Mouse (Mus musculus) cerebellum, adult 9-11 months (tissue): ENCODE data around the gene 1700020D05Rik.
"Not testable (repeated sequence)": the region's sequence is repeated elsewhere in the genome, so short reads cannot be mapped to it uniquely, and the experiment has no call there.

Source experiments
- DNase-seq: peaks from one replicate; pipeline ENCODE4 v3.0.0; 2022

1700020D05Rik gene

DNA sequence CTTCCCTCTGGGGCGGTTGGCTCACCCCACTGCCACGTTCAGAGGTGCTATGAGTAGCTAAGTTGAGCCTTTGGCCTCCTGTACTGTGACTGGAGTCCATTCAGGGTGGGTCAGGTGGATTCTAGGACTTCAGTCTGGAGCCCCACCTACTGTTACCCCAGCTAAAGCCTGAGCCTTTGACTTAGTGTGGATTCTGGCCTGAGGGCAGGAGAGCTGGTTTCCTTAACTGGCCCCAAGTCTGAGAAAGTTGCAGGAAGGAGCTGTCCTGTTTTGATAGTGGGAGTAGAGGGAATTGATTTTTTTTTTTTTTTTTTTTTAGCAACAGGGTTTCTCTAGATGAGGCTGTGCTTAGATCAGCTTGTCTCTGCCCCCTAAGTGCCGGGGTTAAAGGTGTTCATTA lies 9.3 kb downstream of the 1700020D05Rik start:
- no peak for DNase-seq

DNA sequence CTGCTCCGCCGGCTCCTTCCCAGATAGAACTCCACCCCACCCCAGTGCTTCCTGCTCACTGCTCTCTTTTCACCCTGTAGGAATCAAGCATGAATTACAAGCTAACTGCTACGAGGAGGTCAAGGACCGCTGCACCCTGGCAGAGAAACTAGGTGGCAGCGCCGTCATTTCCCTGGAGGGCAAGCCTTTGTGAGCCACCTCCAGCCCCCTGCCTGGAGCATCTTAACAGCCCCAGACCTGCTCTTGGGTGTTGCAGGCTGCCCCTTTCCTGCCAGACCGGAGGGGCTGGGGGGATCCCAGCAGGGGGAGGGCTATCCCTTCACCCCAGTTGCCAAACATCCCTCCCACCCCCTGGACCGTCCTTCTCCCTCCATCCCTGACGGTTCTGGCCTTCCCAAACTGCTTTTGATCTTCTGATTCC lies 10.3 kb downstream of the 1700020D05Rik start:
- DNase-seq: peak; percentile 57

DNA sequence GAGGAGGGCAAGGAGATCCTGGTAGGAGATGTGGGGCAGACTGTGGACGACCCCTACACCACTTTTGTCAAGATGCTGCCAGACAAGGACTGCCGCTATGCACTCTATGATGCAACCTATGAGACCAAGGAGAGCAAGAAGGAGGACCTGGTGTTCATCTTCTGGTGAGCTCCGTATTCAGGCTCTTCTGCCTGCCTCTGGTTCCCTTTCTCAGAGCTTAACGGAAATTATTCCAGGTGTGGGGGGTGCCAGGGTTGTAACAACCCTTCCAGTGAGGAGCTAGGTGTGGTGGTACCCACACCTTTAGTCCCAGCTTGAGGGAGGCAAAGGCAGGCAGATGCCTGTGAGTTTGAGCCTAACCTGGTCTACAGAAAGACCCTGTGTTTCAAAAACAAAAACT lies 10.9 kb downstream of the 1700020D05Rik start:
- DNase-seq: peak; percentile 39

DNA sequence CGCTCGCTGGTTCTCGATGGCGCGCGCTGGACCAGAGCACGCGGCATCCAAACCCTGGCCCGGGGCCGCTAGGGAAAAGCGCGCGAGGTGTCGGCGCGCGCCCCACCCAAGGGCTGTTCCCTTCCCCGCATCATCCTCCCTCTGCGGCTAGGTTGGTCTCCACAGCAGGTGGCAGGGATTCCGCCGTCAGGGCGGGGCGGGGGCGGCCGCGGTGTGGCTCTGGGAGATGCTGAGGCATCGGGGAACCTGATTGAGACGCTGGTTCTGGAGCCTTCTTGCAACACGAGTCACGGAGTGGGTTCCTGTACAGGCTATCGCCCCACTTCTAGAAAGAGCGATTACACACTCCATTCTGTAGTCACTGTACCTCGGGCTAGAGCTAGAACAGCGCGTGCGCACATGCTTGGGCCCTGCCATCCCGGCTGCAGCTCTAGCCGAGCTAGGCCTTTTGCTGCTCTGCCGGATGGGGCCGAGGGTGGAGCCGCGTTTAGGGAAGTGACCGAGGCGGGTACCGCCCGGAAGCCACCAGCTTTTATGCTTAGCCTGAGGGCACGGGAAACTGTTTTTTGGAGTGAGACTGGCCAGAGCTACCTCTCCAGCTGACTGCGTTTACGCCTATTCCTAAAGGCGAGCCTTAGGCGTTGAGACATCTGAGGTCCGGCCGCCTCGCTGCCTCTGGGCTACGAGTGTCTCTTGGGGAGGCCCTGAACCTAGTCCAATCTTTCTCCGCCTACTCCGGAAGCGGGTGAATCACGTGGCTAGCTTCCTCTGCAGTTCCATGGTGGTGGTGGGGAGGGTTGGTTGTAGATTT lies 12.5 kb downstream of the 1700020D05Rik start:
- DNase-seq: no peak

DNA sequence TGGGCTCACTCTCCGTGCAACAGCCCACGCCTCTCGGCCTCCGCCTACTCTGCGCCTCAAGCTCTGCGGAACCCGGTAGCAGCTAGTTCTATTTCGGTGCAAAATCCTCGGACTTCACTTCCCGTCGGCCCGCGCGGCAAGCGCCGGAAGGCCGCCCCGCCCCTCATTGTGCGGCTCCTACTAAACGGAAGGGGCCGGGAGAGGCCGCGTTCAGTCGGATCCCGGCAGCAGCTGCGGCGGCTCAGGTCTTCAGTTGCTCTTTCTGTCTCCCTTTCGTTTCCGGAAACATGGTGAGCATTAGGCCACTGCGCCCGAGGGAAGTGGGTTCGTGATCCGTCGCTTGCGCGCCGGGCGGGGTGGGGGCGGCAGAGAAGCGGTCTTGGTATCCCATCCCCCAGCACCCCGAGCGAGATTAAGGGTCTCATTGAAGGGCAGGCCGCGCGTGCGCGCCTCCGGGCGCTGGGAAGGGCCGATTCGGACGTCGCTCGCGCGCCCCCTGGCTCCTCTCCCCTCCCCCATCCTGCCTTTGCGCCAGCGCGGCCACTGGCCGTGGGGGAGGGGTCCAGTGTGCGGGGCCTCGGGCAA lies 13.2 kb downstream of the 1700020D05Rik start, which contains the start of gene Cfl1:
TSS of gene Cfl1 (plus strand) at position 143 of the 585 bp plus-strand sequence.
- DNase-seq: no peak

DNA sequence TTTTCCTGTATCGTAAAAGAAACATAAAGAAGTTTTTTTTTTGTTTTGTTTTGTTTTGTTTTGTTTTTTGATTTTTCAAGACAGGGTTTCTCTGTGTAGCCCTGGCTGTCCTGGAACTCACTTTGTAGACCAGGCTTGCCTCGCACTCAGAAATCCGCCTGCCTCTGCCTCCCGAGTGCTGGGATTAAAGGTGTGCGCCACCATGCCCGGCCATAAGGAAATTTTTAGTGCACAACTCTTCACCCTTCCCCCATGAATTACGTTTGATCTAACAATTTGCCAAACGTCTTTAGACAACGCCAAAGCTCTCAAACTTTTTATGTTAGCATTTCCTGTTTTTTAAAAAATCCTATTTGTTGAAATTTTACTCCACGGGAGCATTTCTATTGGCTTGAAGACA lies 13.9 kb downstream of the 1700020D05Rik start:
- not testable (repeated sequence) for DNase-seq

DNA sequence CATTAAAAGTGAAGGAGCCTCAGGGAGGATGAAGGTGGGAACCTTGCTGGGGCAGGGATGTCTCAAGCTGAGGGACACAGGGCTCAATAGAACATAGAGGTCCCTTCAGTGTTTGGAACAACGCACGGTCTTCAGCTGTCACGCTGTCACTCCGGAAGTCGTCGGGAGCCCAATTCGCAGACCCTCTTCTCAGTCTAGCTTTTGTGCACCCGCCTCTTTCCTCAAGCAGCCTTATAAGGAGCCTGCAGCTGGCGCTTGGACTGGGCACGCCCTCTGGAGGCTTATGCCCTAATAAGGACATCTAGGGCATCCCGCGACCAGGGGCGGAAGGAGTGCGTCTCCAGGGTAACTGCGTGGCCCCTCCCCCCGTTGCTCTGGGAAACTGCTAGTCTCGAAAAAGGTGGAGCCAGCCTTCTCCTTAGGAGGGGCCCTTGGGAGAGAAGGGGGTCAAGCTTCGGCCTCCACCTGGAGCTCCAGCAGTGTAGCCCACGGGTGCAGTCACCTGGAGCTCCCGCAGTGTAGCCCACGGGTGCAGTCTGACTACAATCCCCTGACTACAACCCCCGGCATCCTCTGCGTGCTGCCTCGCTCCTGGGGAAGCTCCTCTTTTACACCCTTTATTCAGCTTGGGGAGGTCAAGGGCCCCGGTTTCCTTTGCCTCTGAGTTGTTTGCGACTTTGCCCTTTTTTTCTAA lies 14.6 kb downstream of the 1700020D05Rik start:
- DNase-seq: no peak

DNA sequence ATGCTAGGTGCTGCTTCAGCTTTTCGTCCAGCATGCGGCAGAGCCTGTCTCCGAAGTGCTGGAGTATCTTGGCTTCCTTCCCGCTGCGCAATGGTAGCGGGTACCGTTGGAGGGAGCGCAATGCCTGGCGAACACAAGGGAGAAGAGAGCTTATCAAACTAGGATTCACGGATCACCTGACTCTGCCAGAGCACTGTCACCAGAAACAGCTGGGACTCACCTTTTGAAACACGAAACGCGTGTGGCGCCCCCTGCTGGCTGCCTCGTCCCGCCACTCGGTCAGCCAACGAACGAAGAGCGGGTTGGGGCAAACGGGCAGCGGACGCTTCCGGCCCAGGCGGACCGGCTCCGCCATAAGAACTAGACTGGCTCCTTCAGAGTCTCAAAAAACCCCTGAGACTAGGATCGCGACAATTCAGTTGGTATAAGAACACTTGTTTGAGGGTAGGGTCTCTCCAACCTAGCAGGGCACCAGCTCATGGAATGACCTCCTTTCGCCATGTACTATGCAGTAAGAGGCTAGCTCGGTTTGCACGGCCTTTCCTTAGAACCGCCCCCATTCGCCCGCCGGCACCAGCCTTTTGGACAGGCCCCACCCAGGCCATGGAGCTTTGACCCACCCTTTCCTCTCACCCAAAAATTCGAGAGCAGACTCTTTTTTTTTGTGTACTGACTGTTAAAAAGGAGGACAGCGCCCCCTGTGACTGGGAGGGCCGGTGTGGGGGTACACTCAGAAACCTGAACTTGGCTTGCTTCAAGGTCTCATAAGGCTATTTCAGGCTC lies 15.6 kb downstream of the 1700020D05Rik start, which contains the start of gene Mus81:
TSS of gene Mus81 (minus strand) at position 635 of the 783 bp plus-strand sequence.
- DNase-seq: no peak

DNA sequence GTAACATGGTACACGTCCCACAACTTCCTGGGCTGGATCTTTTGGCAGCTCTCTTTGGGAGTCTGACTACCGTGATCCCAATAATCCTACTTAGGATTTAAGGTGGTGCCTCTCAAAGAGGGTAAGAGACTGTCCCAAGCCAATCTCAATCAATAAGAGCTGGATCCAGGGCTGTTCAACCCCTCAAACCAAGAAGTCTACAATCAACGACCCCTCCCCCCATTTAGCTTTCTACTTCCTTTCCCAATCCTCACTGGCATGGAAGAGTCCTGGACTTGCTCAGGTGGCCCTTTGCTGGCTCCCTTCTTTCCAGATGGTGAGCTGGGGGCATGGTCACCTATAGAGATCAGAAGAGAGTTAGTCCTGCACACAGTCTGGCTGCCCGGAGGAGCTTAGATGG lies 16.8 kb downstream of the 1700020D05Rik start:
- no peak for DNase-seq

DNA sequence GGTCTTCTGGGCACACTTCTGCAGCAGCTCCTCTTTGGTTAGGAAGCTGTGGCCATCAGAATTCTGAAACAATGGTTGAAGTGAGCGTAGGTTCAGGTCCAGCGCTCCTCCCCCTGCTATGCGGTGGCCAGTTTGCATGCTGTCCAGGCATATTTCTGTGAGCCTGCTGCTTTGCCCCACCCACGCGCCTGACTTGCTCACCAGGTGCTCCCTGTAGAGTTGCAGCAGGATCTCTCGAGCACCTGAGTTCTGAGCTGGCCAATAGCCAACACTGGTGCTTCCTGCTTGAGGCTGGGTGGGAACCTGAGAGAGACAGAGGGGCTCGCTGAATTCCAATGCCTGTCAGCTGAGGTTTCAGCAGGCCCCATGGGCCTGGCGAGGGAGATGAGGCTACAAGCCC lies 17.3 kb downstream of the 1700020D05Rik start:
- no peak for DNase-seq

DNA sequence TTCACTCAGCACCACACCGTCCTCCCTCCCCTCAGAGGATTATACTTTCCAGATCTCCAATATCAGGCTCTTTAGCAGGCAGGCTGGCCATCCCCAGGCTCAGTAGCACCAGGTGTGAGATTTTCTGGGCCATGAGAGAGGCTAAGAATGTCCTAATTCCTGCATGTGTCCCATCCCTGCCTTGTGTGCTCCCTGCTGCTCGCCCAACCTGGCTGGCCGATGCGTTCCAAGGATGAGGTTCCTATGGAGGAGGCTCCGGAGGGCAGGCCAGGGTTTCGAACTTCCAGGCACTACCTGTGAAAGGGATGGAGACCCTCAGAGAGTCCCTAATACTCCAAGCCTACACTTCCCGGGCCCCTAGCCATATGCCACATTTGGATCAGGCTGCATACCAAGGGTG lies 17.8 kb downstream of the 1700020D05Rik start:
- DNase-seq: no peak

DNA sequence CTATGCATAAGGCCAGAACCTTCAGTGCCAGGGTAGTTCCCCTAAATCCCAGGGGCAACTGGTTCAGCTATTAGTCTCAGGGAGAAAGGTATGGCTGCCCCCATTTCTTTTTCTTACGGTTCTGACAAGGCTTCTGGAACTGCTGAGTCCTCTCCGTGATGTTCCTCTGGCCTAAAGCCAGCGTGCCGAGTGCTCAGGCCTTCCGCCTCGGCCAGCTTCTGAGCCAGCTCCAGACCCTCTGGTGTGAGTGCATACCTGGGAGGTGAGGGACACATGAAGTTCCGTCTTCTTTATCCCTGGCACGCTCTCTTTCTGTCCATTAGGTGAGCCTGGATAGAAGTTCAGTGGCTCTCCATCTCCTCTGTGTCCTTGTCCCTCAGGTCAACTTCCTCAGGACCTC lies 18.2 kb downstream of the 1700020D05Rik start:
- no peak for DNase-seq

DNA sequence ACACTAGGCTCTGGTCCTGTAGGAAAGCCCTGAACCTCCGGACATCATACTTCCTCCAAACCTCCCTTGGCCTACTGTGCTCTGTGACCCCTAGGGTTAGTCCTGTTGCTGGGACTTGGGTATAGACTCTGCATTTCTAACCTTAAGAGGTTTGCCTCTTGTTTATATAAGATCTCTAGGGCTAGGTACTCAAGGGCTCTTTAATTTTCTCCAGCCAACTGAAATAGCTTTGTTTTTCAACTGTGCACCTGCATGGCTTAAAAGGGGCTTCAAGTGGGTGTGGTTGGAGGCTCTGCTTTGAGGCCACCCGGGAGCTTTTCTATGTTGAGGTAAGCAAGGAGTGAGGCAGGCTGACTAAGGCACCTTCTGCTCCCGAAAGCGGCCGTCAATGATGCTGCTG lies 19.1 kb downstream of the 1700020D05Rik start:
- DNase-seq: peak; percentile 33

DNA sequence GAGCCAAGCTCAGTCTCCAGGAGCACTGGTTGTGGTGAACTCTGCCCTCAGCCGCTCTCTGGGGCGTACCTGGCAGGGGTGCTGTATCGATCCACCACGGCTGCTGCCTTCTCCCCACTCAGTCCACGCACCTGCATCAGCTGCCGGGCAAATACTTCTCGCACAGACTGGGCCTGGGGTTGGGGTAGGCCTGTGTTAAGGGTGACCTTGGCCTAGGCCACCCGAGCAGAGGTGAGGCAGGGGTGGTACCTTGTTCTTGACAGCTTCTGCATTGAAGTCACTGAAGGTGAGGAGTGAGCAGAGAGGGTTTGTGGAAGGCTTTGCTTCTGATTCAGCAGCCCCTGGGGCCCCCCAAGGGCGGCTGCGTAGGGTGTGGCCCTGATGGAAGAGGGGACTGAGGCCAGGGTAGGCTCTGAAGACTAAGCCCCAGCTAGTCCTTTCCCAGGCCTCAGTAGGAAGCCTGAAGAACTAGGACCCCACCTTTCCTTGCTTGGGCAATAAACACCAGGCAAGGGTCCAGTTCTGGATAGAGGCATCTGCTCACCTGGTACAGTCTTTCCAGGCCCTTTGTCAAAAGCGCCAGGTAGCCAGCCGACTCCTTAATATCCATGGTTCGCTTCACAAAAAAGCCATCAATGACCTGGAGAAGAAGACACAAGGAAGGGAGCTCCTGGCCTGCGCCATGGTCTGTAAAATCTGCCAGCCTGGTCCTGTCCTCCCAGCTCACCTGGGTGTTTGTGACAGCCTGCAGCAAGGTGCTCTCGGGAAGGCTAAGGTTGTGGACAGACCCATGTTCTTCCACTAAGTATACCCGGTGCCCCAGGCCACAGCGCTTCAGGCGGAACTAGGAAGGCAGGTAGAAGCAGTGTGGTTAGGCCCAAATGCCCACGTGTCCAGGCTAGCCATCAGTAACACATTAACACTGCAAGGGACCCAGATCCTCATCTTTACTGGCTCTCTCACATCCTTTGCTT lies 19.9 kb downstream of the 1700020D05Rik start:
- DNase-seq: no peak

DNA sequence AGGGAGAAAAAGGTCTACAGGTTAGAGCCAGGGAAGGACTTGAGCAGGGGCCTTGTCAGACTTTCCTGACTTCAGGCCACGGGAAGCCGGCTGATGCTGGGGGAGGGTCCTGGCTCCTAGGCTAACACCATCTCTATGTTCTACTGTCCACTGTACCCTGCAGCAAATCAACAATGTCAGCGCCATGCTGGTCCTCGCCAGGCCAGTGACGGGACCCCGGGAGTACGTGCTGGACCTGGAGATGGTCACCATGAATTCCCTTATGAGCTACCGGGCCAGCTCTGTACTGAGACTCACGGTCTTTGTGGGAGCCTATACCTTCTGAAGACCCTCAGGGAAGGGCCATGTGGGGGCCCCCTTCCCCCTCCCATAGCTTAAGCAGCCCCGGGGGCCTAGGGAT lies 22.2 kb downstream of the 1700020D05Rik start:
- DNase-seq: no peak

DNA sequence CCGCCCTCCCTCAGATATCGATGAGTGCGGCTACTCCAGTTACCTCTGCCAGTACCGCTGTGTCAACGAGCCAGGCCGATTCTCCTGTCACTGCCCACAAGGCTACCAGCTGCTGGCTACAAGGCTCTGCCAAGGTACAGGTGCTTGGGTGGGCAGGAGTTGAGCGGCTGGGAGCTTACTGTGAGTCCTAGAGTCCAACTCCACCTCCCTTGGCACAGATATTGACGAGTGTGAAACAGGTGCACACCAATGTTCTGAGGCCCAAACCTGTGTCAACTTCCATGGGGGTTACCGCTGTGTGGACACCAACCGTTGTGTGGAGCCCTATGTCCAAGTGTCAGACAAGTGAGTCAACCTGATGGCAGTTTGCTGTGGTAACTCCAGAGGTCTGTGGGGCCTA lies 23.6 kb downstream of the 1700020D05Rik start:
- DNase-seq: peak; percentile 66

DNA sequence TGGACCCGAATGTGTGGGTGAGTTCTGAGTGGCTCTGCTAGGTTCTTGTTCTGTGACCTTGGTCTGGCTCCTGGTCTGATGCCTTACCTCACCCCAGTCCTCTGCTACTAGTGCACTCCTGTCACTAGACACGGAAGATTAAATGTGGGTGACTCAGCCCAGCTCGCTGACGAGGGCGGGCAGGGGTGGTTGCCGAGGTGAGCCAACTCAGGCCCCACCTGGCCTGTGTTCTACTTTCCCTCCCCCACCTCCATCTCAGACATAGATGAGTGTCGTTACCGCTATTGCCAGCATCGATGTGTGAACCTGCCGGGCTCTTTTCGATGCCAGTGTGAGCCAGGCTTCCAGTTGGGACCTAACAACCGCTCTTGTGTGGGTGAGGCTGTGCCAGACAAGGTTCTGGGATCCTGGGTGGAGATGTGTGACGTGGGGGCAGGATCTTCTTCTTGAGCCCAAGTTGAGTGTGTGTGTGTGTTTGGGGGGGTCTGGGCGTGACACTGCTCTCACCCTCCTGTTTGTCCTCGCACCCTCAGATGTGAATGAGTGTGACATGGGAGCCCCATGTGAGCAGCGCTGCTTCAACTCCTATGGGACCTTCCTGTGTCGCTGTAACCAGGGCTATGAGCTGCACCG lies 25.8 kb downstream of the 1700020D05Rik start:
- DNase-seq: peak; percentile 46

DNA sequence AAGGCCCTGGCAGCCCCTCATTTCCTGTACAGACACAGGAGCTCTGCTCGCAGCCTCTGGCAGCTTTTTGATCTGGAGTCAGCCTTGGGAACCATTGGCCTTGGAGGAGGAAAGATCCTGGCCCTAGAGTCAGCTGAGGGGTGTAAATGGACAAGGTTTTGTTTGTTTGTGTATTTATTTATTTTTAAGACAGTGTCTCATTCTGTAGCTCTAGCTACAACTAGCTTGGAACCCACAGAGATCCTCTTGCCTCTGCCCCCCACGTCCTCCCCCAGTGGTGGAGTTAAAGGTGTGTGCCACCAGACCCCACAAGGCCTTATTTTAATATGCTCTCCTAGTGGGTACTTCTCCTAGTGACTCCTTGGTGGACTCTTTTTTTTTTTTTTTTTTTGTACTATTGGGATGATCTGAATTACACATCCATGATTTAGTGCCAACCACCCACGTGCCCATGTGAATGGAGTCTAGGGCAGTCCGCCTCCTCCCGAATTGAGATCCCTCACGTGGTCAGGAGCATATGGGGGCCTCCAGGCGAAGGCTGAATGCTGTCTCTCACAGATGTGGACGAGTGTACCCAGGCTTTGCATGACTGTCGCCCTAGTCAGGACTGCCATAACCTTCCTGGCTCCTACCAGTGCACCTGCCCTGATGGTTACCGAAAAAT lies 26.5 kb downstream of the 1700020D05Rik start:
- DNase-seq: peak; percentile 63

DNA sequence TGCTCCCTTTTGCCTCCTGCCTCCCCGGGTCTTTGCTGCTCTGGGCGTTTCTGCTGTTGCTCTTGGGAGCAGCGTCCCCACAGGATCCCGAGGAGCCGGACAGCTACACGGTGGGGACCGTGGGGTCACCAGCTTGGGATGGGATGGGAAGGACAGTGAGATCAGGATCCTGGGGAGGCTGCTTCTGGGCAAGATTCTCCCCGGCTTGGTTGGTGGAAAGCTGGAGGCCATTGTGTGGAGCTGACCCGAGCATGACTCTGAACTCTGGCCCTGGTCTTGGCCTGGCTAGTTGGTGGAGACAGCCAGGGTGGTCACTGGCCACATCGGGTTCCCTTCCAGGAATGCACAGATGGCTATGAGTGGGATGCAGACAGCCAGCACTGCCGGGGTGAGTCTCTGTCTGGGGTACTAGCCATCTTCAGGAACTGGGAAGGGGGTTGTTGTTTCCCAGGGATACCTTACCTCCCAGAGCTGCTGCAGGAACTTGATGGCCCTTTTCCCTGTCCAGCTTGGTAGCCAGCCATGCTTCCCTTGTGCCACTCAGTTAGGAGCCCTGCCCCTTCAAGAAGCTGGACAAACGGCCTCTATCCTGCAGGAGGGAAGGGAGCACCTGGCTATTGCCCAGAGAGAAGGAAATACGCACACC lies 28.4 kb downstream of the 1700020D05Rik start:
- DNase-seq: peak; percentile 72
